Mouse (Mus musculus): ENCODE results near the gene Src. TPM values are rescaled to one million over a fixed set of nuclear protein-coding genes. Genes with fewer than 3 reads are reported as not detected.

Gene Src
- total RNA-seq, 1 experiment: 36.7 TPM

- peaks cover 0 to 12% of the 10 kb centered on the region in 2 experiments; a peak in 1 of 4 replicates for H3K4me1 ChIP-seq (ENCODE audit: control insufficient read depth in 2 of 2, insufficient read depth in 2 of 2, low read length in 2 of 2, poor library complexity in 1 of 2)
- no peak overlapping the region for H3K27ac ChIP-seq (ENCODE audit: insufficient read depth, low read depth, low read length, poor library complexity, severe bottlenecking)
- peak overlapping the region in 1 of 2 experiments; percentile 38; a peak in 1 of 4 replicates for H3K4me3 ChIP-seq (ENCODE audit: insufficient read depth in 1 of 2, low read depth in 1 of 2, low read length in 2 of 2, poor library complexity in 1 of 2, severe bottlenecking in 1 of 2)
- H3K9ac ChIP-seq (ENCODE audit: insufficient read depth, low read depth, low read length, poor library complexity, severe bottlenecking): no peak overlapping the region
- in situ Hi-C loops (cut with MboI; ENCODE audit: low sequenced_read_pairs in 2 of 2, unreplicated experiment in 2 of 2): no loop called here
- DNase-seq (ENCODE audit: low read depth, low spot score): no peak
- TF ChIP-seq ZC3H11A (IDR thresholded peaks at IDR 0.05; ENCODE audit: borderline replicate concordance, low read depth, low read length) (no peak), HCFC1 (IDR thresholded peaks at IDR 0.05; ENCODE audit: borderline replicate concordance, insufficient read depth, low read length) (no peak), ZNF384 (IDR thresholded peaks at IDR 0.05; ENCODE audit: low read depth, low read length) (no peak), MAFK (IDR thresholded peaks at IDR 0.05; ENCODE audit: insufficient read depth, low read depth, low read length) (no peak), CHD2 (IDR thresholded peaks at IDR 0.05; ENCODE audit: low read depth, low read length) (no peak)
- H3K9me3 ChIP-seq (ENCODE audit: control insufficient read depth, insufficient read depth, low read depth, low read length): no peaks in the 10 kb centered on the region
- H3K36me3 ChIP-seq (ENCODE audit: control insufficient read depth, insufficient read depth, low read length, poor library complexity, severe bottlenecking): no peaks in the 10 kb centered on the region
These were observed 88.5 kb downstream of the Src start for GRCm38 (mm10) chr2:157506779-157507178.

DNA sequence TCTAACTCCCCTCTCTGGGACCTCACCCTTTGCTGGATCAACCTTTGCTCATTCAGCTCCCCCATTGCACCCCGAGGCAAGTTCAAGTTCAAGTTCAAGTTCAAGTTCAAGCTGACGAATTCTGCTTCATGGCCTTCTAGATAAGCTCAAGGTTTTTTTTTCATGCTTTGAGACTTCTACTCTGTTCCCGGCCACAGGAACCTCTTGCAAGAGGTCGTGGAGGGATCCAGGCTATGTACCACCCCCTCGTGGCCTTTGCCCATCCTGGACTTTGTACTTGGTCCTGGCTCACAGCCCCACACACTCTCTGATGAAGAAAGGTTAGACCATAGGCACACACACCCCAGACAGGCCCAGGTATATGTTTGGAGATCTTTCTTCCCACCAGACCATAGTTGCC is 90.9 kb downstream of the Src start:
- no peaks in the 10 kb centered on the region for H3K9me3 ChIP-seq (ENCODE audit: control insufficient read depth, insufficient read depth, low read depth, low read length)
- in situ Hi-C loops (cut with MboI; ENCODE audit: low sequenced_read_pairs in 2 of 2, unreplicated experiment in 2 of 2): no loop called here
- DNase-seq (ENCODE audit: low read depth, low spot score): no peak
- peaks cover 0 to 12% of the 10 kb centered on the region in 2 experiments; a peak in 1 of 4 replicates for H3K4me1 ChIP-seq (ENCODE audit: control insufficient read depth in 2 of 2, insufficient read depth in 2 of 2, low read length in 2 of 2, poor library complexity in 1 of 2)
- H3K36me3 ChIP-seq (ENCODE audit: control insufficient read depth, insufficient read depth, low read length, poor library complexity, severe bottlenecking): no peaks in the 10 kb centered on the region
- no peak overlapping the region for H3K4me3 ChIP-seq (ENCODE audit: insufficient read depth in 1 of 2, low read depth in 1 of 2, low read length in 2 of 2, poor library complexity in 1 of 2, severe bottlenecking in 1 of 2)
- H3K9ac ChIP-seq (ENCODE audit: insufficient read depth, low read depth, low read length, poor library complexity, severe bottlenecking): no peak overlapping the region
- TF ChIP-seq ZC3H11A (IDR thresholded peaks at IDR 0.05; ENCODE audit: borderline replicate concordance, low read depth, low read length): no peak
- no peak for TF ChIP-seq MAFK (IDR thresholded peaks at IDR 0.05; ENCODE audit: insufficient read depth, low read depth, low read length)
- no peak for TF ChIP-seq CHD2 (IDR thresholded peaks at IDR 0.05; ENCODE audit: low read depth, low read length)
- TF ChIP-seq HCFC1 (IDR thresholded peaks at IDR 0.05; ENCODE audit: borderline replicate concordance, insufficient read depth, low read length): no peak
- no peak for TF ChIP-seq ZNF384 (IDR thresholded peaks at IDR 0.05; ENCODE audit: low read depth, low read length)
- no peak overlapping the region for H3K27ac ChIP-seq (ENCODE audit: insufficient read depth, low read depth, low read length, poor library complexity, severe bottlenecking)

- DNase-seq (ENCODE audit: low read depth, low spot score): no peak
- in situ Hi-C loops (cut with MboI; ENCODE audit: low sequenced_read_pairs in 2 of 2, unreplicated experiment in 2 of 2): no loop called here
These were observed 91.8 kb downstream of the Src start for GRCm38 (mm10) chr2:157510031-157510430.

GRCm38 (mm10) chr2:157512859-157513258 is 94.6 kb downstream of the Src start:
- H3K9ac ChIP-seq (ENCODE audit: insufficient read depth, low read depth, low read length, poor library complexity, severe bottlenecking): no peak overlapping the region
- no peak for DNase-seq (ENCODE audit: low read depth, low spot score)
- H3K27ac ChIP-seq (ENCODE audit: insufficient read depth, low read depth, low read length, poor library complexity, severe bottlenecking): no peak overlapping the region
- H3K4me1 ChIP-seq (ENCODE audit: control insufficient read depth in 2 of 2, insufficient read depth in 2 of 2, low read length in 2 of 2, poor library complexity in 1 of 2): no peaks in the 10 kb centered on the region
- no peak for TF ChIP-seq ZC3H11A (IDR thresholded peaks at IDR 0.05; ENCODE audit: borderline replicate concordance, low read depth, low read length)
- TF ChIP-seq ZNF384 (IDR thresholded peaks at IDR 0.05; ENCODE audit: low read depth, low read length): no peak
- TF ChIP-seq CHD2 (IDR thresholded peaks at IDR 0.05; ENCODE audit: low read depth, low read length): no peak
- no peak for TF ChIP-seq HCFC1 (IDR thresholded peaks at IDR 0.05; ENCODE audit: borderline replicate concordance, insufficient read depth, low read length)
- TF ChIP-seq MAFK (IDR thresholded peaks at IDR 0.05; ENCODE audit: insufficient read depth, low read depth, low read length): no peak
- H3K4me3 ChIP-seq (ENCODE audit: insufficient read depth in 1 of 2, low read depth in 1 of 2, low read length in 2 of 2, poor library complexity in 1 of 2, severe bottlenecking in 1 of 2): no peak overlapping the region
- in situ Hi-C loops (cut with MboI; ENCODE audit: low sequenced_read_pairs in 2 of 2, unreplicated experiment in 2 of 2): no loop called here
- no peaks in the 10 kb centered on the region for H3K9me3 ChIP-seq (ENCODE audit: control insufficient read depth, insufficient read depth, low read depth, low read length)
- H3K36me3 ChIP-seq (ENCODE audit: control insufficient read depth, insufficient read depth, low read length, poor library complexity, severe bottlenecking): no peaks in the 10 kb centered on the region

More at GRCm38 (mm10) chr2:157510031-157510430, 91.8 kb downstream of the Src start:
- Histone ChIP-seq H3K27ac (ENCODE audit: insufficient read depth, low read depth, low read length, poor library complexity, severe bottlenecking) (no peak overlapping the region), H3K4me3 (ENCODE audit: insufficient read depth in 1 of 2, low read depth in 1 of 2, low read length in 2 of 2, poor library complexity in 1 of 2, severe bottlenecking in 1 of 2) (no peak overlapping the region), H3K9me3 (ENCODE audit: control insufficient read depth, insufficient read depth, low read depth, low read length) (no peaks in the 10 kb centered on the region), H3K9ac (ENCODE audit: insufficient read depth, low read depth, low read length, poor library complexity, severe bottlenecking) (no peak overlapping the region), H3K4me1 (ENCODE audit: control insufficient read depth in 2 of 2, insufficient read depth in 2 of 2, low read length in 2 of 2, poor library complexity in 1 of 2) (peaks cover 0 to 12% of the 10 kb centered on the region in 2 experiments; a peak in 1 of 4 replicates), H3K36me3 (ENCODE audit: control insufficient read depth, insufficient read depth, low read length, poor library complexity, severe bottlenecking) (no peaks in the 10 kb centered on the region)
- no peak for TF ChIP-seq HCFC1 (IDR thresholded peaks at IDR 0.05; ENCODE audit: borderline replicate concordance, insufficient read depth, low read length)

DNA sequence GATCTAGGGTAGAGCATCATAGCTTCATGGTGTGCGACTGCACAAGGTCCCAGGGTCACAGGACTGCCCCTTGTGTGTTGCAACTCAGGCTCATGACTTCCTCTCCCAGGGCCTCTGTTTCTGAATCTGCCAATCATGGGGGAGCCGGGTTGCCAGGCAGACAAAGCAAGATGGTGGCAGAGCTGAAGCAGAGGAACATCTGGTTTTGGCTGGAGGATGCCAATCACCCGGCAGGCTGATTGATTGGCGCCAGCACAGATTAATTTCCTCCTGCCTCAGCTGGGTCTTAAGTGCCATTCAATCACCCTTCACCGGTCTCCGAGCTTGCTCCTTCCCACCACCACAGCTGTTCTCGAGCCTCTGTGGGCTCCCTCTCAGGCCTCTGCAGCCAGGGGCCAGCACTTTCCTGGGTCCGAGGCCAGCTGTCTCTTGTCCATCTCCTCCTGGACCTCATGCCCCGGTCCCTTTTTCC is 95.5 kb downstream of the Src start:
- Histone ChIP-seq H3K9ac (ENCODE audit: insufficient read depth, low read depth, low read length, poor library complexity, severe bottlenecking) (no peak overlapping the region), H3K9me3 (ENCODE audit: control insufficient read depth, insufficient read depth, low read depth, low read length) (no peaks in the 10 kb centered on the region), H3K4me1 (ENCODE audit: control insufficient read depth in 2 of 2, insufficient read depth in 2 of 2, low read length in 2 of 2, poor library complexity in 1 of 2) (no peaks in the 10 kb centered on the region), H3K4me3 (ENCODE audit: insufficient read depth in 1 of 2, low read depth in 1 of 2, low read length in 2 of 2, poor library complexity in 1 of 2, severe bottlenecking in 1 of 2) (no peak overlapping the region), H3K27ac (ENCODE audit: insufficient read depth, low read depth, low read length, poor library complexity, severe bottlenecking) (no peak overlapping the region), H3K36me3 (ENCODE audit: control insufficient read depth, insufficient read depth, low read length, poor library complexity, severe bottlenecking) (no peaks in the 10 kb centered on the region)
- in situ Hi-C loops (cut with MboI; ENCODE audit: low sequenced_read_pairs in 2 of 2, unreplicated experiment in 2 of 2): no loop called here
- no peak for DNase-seq (ENCODE audit: low read depth, low spot score)
- TF ChIP-seq MAFK (IDR thresholded peaks at IDR 0.05; ENCODE audit: insufficient read depth, low read depth, low read length) (no peak), ZNF384 (IDR thresholded peaks at IDR 0.05; ENCODE audit: low read depth, low read length) (no peak), HCFC1 (IDR thresholded peaks at IDR 0.05; ENCODE audit: borderline replicate concordance, insufficient read depth, low read length) (no peak), CHD2 (IDR thresholded peaks at IDR 0.05; ENCODE audit: low read depth, low read length) (no peak), ZC3H11A (IDR thresholded peaks at IDR 0.05; ENCODE audit: borderline replicate concordance, low read depth, low read length) (no peak)
